Mouse (Mus musculus): ENCODE measurements around the gene Adcy4. TPM values are rescaled to one million over a fixed set of nuclear protein-coding genes. Genes with fewer than 3 reads are reported as not detected.

The Adcy4 gene
- total and polyA plus RNA-seq, 2 experiments, result 2.4 to 4.5 TPM

DNA sequence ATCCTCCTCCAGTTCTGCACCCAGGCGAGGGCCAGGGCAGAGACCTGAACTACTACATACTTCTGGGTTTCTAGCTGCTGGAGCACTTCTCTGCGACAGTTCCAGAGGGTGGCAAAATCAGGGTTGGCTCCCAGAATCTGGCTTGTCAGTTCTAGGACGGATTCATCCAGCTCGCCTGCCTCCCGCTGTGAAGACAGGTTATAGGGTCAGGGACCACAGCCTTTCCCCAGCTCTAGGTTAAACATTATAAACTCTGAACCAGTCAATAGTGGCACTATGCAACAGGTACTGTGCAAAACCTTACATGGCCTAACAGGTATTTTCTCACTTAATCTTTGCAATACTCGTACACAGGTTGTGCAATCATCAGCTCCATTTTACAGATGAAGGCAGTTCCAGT lies 62.8 kb downstream of the Adcy4 start:
- Histone ChIP-seq H3K79me2 (ENCODE audit: control insufficient read depth, insufficient read depth, low read length) (no peaks in the 10 kb centered on the region), H3K27ac (replicated peaks; ENCODE audit: insufficient read depth, low read depth, low read length) (peak overlapping the region; percentile 96), H3K36me3 (ENCODE audit: control insufficient read depth, insufficient read depth, low read length) (peaks cover 3% of the 10 kb centered on the region; the same call in 1 of the 2 replicates), H3K9ac (ENCODE audit: low read depth, low read length) (peak overlapping the region; percentile 50), H3K27me3 (ENCODE audit: control insufficient read depth, insufficient read depth, low read length) (no peaks in the 10 kb centered on the region), H3K4me1 (ENCODE audit: control insufficient read depth, insufficient read depth, low read length) (peaks cover 21% of the 10 kb centered on the region), H3K4me3 (ENCODE audit: insufficient read depth, low read depth, low read length) (peak overlapping the region; percentile 7; the same call in 1 of the 2 replicates)
- 20% methylated on average over 6 of the region's 6 CpGs for WGBS
- TF ChIP-seq CTCF (IDR thresholded peaks at IDR 0.05; ENCODE audit: low read depth, low read length) (no peak), POLR2A (IDR thresholded peaks at IDR 0.05; ENCODE audit: extremely low read depth, insufficient read depth, low read length) (no peak)
- peak; percentile 88 for DNase-seq (ENCODE audit: extremely low read depth, low read depth, low spot score)

DNA sequence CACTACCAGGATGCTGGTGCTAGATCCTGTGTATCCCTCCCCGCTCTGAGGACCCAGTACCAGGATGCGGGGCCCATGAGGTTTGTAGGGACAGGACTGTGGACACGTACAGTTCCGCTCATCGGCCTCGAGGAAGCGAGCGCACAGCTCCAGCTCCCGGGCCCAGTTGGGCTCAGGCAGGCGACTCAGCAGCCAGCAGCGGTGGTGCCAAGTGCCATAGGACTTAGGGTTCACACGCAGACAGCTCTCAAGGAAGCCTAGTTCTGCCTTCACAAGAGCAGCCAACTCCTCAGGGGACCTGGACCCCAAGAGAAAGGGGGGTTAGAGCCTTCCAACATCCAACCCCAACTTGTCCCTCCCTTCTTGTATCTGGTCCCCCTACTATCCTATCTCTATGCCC lies 63.2 kb downstream of the Adcy4 start:
- no peak for TF ChIP-seq POLR2A (IDR thresholded peaks at IDR 0.05; ENCODE audit: extremely low read depth, insufficient read depth, low read length)
- no peak for TF ChIP-seq CTCF (IDR thresholded peaks at IDR 0.05; ENCODE audit: low read depth, low read length)
- peak overlapping the region; percentile 20; the same call in 1 of the 2 replicates for H3K4me3 ChIP-seq (ENCODE audit: insufficient read depth, low read depth, low read length)
- H3K4me1 ChIP-seq (ENCODE audit: control insufficient read depth, insufficient read depth, low read length), result peaks cover 19% of the 10 kb centered on the region
- peak overlapping the region; percentile 50 for H3K9ac ChIP-seq (ENCODE audit: low read depth, low read length)
- no peaks in the 10 kb centered on the region for H3K27me3 ChIP-seq (ENCODE audit: control insufficient read depth, insufficient read depth, low read length)
- peak; percentile 53 for DNase-seq (ENCODE audit: extremely low read depth, low read depth, low spot score)
- 58% methylated on average over 12 of the region's 12 CpGs for WGBS
- peaks cover 3% of the 10 kb centered on the region; the same call in 1 of the 2 replicates for H3K36me3 ChIP-seq (ENCODE audit: control insufficient read depth, insufficient read depth, low read length)
- peak overlapping the region; percentile 96 for H3K27ac ChIP-seq (replicated peaks; ENCODE audit: insufficient read depth, low read depth, low read length)
- H3K79me2 ChIP-seq (ENCODE audit: control insufficient read depth, insufficient read depth, low read length), result no peaks in the 10 kb centered on the region

DNA sequence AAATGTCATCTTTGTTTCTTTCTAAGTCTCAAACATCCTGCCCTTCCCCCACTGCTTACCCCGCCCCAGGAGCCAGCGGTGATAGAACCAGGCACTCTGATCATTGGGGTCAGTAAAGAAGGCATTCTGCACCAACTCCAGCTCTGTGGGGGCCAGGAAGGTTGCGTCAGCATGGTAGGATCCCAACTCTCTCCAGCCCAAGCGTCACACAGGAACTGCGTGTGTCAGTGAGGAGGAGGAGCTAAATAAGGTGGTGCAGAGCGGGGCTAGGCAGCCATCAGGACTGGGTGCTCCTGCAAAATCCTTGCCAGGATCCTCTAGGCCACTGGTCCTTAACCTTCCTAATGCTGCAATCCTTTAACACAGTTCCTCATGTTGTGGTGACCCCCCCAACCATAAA lies 64.2 kb downstream of the Adcy4 start:
- 84% methylated on average over 6 of the region's 6 CpGs for WGBS
- Histone ChIP-seq H3K27ac (replicated peaks; ENCODE audit: insufficient read depth, low read depth, low read length) (no peak overlapping the region), H3K4me3 (ENCODE audit: insufficient read depth, low read depth, low read length) (no peak overlapping the region), H3K27me3 (ENCODE audit: control insufficient read depth, insufficient read depth, low read length) (no peaks in the 10 kb centered on the region), H3K9ac (ENCODE audit: low read depth, low read length) (no peak overlapping the region), H3K79me2 (ENCODE audit: control insufficient read depth, insufficient read depth, low read length) (no peaks in the 10 kb centered on the region), H3K4me1 (ENCODE audit: control insufficient read depth, insufficient read depth, low read length) (peaks cover 13% of the 10 kb centered on the region; the same call in 1 of the 2 replicates), H3K36me3 (ENCODE audit: control insufficient read depth, insufficient read depth, low read length) (peaks cover 3% of the 10 kb centered on the region; the same call in 1 of the 2 replicates)
- no peak for DNase-seq (ENCODE audit: extremely low read depth, low read depth, low spot score)
- TF ChIP-seq POLR2A (IDR thresholded peaks at IDR 0.05; ENCODE audit: extremely low read depth, insufficient read depth, low read length) (no peak), CTCF (IDR thresholded peaks at IDR 0.05; ENCODE audit: low read depth, low read length) (no peak)

Other genes starting within 250 kb of the Adcy4 start
Only the 30 nearest of the 35 such genes appear.
- 3.8 and 7.5 TPM in 2 replicates for gene Fitm1, start 208.5 kb downstream of the Adcy4 start, total RNA-seq (2014; rRNA removed)
- gene Fitm1, start 208.5 kb downstream of the Adcy4 start, polyA plus RNA-seq (2012; rRNA removed), result 45.7 and 60.2 TPM in 2 replicates
- 78.5 and 94.2 TPM in 2 replicates for gene Psme1, start 206.0 kb downstream of the Adcy4 start, total RNA-seq (2014; rRNA removed)
- gene Psme1, start 206.0 kb downstream of the Adcy4 start, polyA plus RNA-seq (2012; rRNA removed), result 46.9 and 59.9 TPM in 2 replicates
- 32.7 and 36.1 TPM in 2 replicates for gene Emc9, start 198.8 kb downstream of the Adcy4 start, total RNA-seq (2014; rRNA removed)
- gene Emc9, start 198.8 kb downstream of the Adcy4 start, polyA plus RNA-seq (2012; rRNA removed), result 46.8 and 57.2 TPM in 2 replicates
- gene Psme2, start 193.0 kb downstream of the Adcy4 start, total RNA-seq (2014; rRNA removed), result 110 and 142 TPM in 2 replicates
- gene Psme2, start 193.0 kb downstream of the Adcy4 start, polyA plus RNA-seq (2012; rRNA removed), result 55.9 and 56.9 TPM in 2 replicates
- 4.9 and 8.0 TPM in 2 replicates for gene Rnf31, start 192.4 kb downstream of the Adcy4 start, total RNA-seq (2014; rRNA removed)
- gene Rnf31, start 192.4 kb downstream of the Adcy4 start, polyA plus RNA-seq (2012; rRNA removed), result 15.4 and 20.4 TPM in 2 replicates
- 21.1 and 24.2 TPM in 2 replicates for gene Irf9, start 180.5 kb downstream of the Adcy4 start, total RNA-seq (2014; rRNA removed)
- gene Irf9, start 180.5 kb downstream of the Adcy4 start, polyA plus RNA-seq (2012; rRNA removed), result 36.8 and 45.0 TPM in 2 replicates
- gene Rec8, start 166.1 kb downstream of the Adcy4 start, total RNA-seq (2014; rRNA removed), result 0.34 and 0.46 TPM in 2 replicates
- 0.54 and 2.3 TPM in 2 replicates for gene Rec8, start 166.1 kb downstream of the Adcy4 start, polyA plus RNA-seq (2012; rRNA removed)
- gene Ipo4, start 148.1 kb downstream of the Adcy4 start, total RNA-seq (2014; rRNA removed), result 16.8 and 32.6 TPM in 2 replicates
- gene Ipo4, start 148.1 kb downstream of the Adcy4 start, polyA plus RNA-seq (2012; rRNA removed), result 42.0 and 53.0 TPM in 2 replicates
- 1.1 and 2.1 TPM in 2 replicates for gene Gm49378, start 146.2 kb downstream of the Adcy4 start, total RNA-seq (2014; rRNA removed)
- 7.0 and 7.9 TPM in 2 replicates for gene Gm49378, start 146.2 kb downstream of the Adcy4 start, polyA plus RNA-seq (2012; rRNA removed)
- gene Tm9sf1, start 140.3 kb downstream of the Adcy4 start, total RNA-seq (2014; rRNA removed), result 46.5 and 62.0 TPM in 2 replicates
- 66.3 and 70.4 TPM in 2 replicates for gene Tm9sf1, start 140.3 kb downstream of the Adcy4 start, polyA plus RNA-seq (2012; rRNA removed)
- gene Tssk4, start 133.9 kb downstream of the Adcy4 start, total RNA-seq (2014; rRNA removed), result 0.09 and 0.47 TPM in 2 replicates
- gene Tssk4, start 133.9 kb downstream of the Adcy4 start, polyA plus RNA-seq (2012; rRNA removed), result 0.18 and 0.24 TPM in 2 replicates
- 10.1 and 10.3 TPM in 2 replicates for gene Mdp1, start 123.6 kb downstream of the Adcy4 start, total RNA-seq (2014; rRNA removed)
- gene Mdp1, start 123.6 kb downstream of the Adcy4 start, polyA plus RNA-seq (2012; rRNA removed), result 9.8 and 10.5 TPM in 2 replicates
- 13.1 and 14.9 TPM in 2 replicates for gene Gmpr2, start 112.2 kb downstream of the Adcy4 start, total RNA-seq (2014; rRNA removed)
- 9.9 and 11.6 TPM in 2 replicates for gene Gmpr2, start 112.2 kb downstream of the Adcy4 start, polyA plus RNA-seq (2012; rRNA removed)
- gene Nedd8, start 112.0 kb downstream of the Adcy4 start, total RNA-seq (2014; rRNA removed), result 94.7 and 99.4 TPM in 2 replicates
- gene Nedd8, start 112.0 kb downstream of the Adcy4 start, polyA plus RNA-seq (2012; rRNA removed), result 209 and 225 TPM in 2 replicates
- 7.7 and 8.5 TPM in 2 replicates for gene Tinf2, start 102.3 kb downstream of the Adcy4 start, total RNA-seq (2014; rRNA removed)
- gene Tinf2, start 102.3 kb downstream of the Adcy4 start, polyA plus RNA-seq (2012; rRNA removed), result 8.1 and 8.2 TPM in 2 replicates
- gene Tgm1, start 70.2 kb downstream of the Adcy4 start, total RNA-seq (2014; rRNA removed), result 7.9 and 8.4 TPM in 2 replicates
- gene Tgm1, start 70.2 kb downstream of the Adcy4 start, polyA plus RNA-seq (2012; rRNA removed), result 22.8 and 24.2 TPM in 2 replicates
- 28.7 and 31.5 TPM in 2 replicates for gene Rabggta, start 61.8 kb downstream of the Adcy4 start, total RNA-seq (2014; rRNA removed)
- 64.0 and 65.1 TPM in 2 replicates for gene Rabggta, start 61.8 kb downstream of the Adcy4 start, polyA plus RNA-seq (2012; rRNA removed)
- gene Dhrs1, start 38.4 kb downstream of the Adcy4 start, total RNA-seq (2014; rRNA removed), result 109 and 140 TPM in 2 replicates
- 263 and 286 TPM in 2 replicates for gene Dhrs1, start 38.4 kb downstream of the Adcy4 start, polyA plus RNA-seq (2012; rRNA removed)
- 11.0 and 13.0 TPM in 2 replicates for gene Nop9, start 38.4 kb downstream of the Adcy4 start, total RNA-seq (2014; rRNA removed)
- gene Nop9, start 38.4 kb downstream of the Adcy4 start, polyA plus RNA-seq (2012; rRNA removed), result 11.8 and 15.1 TPM in 2 replicates
- 101 and 128 TPM in 2 replicates for gene Cideb, start 25.6 kb downstream of the Adcy4 start, total RNA-seq (2014; rRNA removed)
- gene Cideb, start 25.6 kb downstream of the Adcy4 start, polyA plus RNA-seq (2012; rRNA removed), result 483 and 586 TPM in 2 replicates
- 0.74 and 0.94 TPM in 2 replicates for gene Ltb4r2, start 22.7 kb downstream of the Adcy4 start, total RNA-seq (2014; rRNA removed)
- 1.9 and 2.6 TPM in 2 replicates for gene Ltb4r2, start 22.7 kb downstream of the Adcy4 start, polyA plus RNA-seq (2012; rRNA removed)
- 0.28 and 0.34 TPM in 2 replicates for gene Ltb4r1, start 18.1 kb downstream of the Adcy4 start, total RNA-seq (2014; rRNA removed)
- 0.80 and 1.4 TPM in 2 replicates for gene Ltb4r1, start 18.1 kb downstream of the Adcy4 start, polyA plus RNA-seq (2012; rRNA removed)
- gene Ripk3, start 4.8 kb upstream of the Adcy4 start, total RNA-seq (2014; rRNA removed), result 0.94 and 1.8 TPM in 2 replicates
- gene Ripk3, start 4.8 kb upstream of the Adcy4 start, polyA plus RNA-seq (2012; rRNA removed), result 1.4 and 4.0 TPM in 2 replicates
- gene Nfatc4, start 39.0 kb upstream of the Adcy4 start, total RNA-seq (2014; rRNA removed), result 0.18 and 0.60 TPM in 2 replicates
- 0.30 and 0.43 TPM in 2 replicates for gene Nfatc4, start 39.0 kb upstream of the Adcy4 start, polyA plus RNA-seq (2012; rRNA removed)
- 0.65 and 0.81 TPM in 2 replicates for gene Nynrin, start 69.9 kb upstream of the Adcy4 start, total RNA-seq (2014; rRNA removed)
- 0.66 and 0.71 TPM in 2 replicates for gene Nynrin, start 69.9 kb upstream of the Adcy4 start, polyA plus RNA-seq (2012; rRNA removed)
- 0.18 and 0.34 TPM in 2 replicates for gene Cbln3, start 100.3 kb upstream of the Adcy4 start, total RNA-seq (2014; rRNA removed)
- 0.49 and 0.64 TPM in 2 replicates for gene Cbln3, start 100.3 kb upstream of the Adcy4 start, polyA plus RNA-seq (2012; rRNA removed)
- 29.8 and 32.5 TPM in 2 replicates for gene Khnyn, start 100.9 kb upstream of the Adcy4 start, total RNA-seq (2014; rRNA removed)
- gene Khnyn, start 100.9 kb upstream of the Adcy4 start, polyA plus RNA-seq (2012; rRNA removed), result 13.3 and 15.4 TPM in 2 replicates
- gene Sdr39u1, start 116.2 kb upstream of the Adcy4 start, total RNA-seq (2014; rRNA removed), result 7.0 and 10.4 TPM in 2 replicates
- 13.4 and 16.1 TPM in 2 replicates for gene Sdr39u1, start 116.2 kb upstream of the Adcy4 start, polyA plus RNA-seq (2012; rRNA removed)
- gene Cma1, start 160.6 kb upstream of the Adcy4 start, total RNA-seq (2014; rRNA removed), result not detected in 2 replicates
- gene Cma1, start 160.6 kb upstream of the Adcy4 start, polyA plus RNA-seq (2012; rRNA removed), result not detected in 2 replicates
- not detected in 2 replicates for gene Cma2, start 166.9 kb upstream of the Adcy4 start, total RNA-seq (2014; rRNA removed)
- not detected in 2 replicates for gene Cma2, start 166.9 kb upstream of the Adcy4 start, polyA plus RNA-seq (2012; rRNA removed)

All from liver, adult 2 months (tissue).